Mouse (Mus musculus) retina, embryonic 14.5 days (tissue): ENCODE results near the gene Krt80.

Source experiments
- DNase-seq: peaks from one replicate; pipeline ENCODE4 v3.0.0-alpha.2; 2015; ENCODE audit warnings: low spot score

The Krt80 gene

DNA sequence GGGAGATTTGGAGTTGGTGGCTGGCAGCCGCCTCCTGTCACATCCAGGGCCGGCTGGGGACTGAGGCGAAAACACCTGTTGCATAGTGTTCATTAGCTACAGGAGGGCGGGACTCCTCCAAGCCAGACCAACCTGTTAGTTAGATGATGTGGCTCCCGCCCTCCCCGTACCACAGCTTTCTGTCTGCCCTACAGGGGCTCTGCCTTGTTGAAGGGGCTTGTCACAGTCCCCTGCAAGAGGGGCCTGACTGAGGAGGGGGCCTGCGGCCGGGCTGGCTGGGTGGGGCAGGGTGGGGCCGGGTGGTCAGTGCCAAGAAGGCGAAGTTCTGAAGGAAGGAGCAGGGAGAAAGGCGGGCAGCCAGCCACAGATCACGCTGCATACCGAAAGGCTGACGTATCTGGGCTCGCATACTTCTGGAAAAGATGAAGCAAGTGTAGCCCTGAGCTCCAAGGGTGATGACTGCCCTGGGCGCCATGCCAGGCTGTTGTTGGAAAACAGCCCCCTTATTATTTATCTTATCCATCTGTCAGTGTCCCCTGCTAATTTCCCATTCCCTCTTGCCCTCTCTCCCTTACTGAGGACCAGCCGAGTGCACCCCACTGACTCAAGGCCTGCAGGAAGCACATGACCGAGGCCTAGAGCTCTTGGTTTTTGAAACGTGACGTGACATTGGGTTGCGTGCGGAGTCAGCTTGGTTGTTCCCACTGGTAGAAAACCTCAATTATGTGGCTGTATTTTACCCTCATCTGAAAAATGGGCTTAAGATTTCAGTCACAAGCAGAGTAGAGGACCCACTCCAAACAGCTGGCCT is at the start of gene Krt80:
TSS of gene Krt80 (minus strand) at position 62 of the 811 bp plus-strand sequence.
- DNase-seq, result no peak

DNA sequence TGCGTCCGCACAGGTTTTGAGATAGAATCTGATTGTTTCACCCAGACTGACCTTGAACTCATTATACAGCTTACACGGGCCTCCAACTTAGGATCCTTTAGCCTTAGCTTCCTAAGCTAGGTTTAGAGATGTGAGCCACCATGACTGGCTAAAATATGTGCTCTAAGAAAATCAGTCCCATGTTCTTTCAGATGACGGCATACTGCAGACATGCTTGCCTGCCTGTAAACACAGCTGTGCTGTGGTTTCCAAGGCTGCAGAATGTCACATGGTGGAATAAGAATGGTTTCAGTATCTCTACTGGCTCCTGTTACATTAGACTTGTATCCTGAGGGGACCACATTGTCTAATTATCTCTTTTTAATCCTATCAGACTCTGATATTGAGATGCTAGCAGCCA is 49.0 kb upstream of the Krt80 start:
- DNase-seq, result no peak

GRCm38 (mm10) chr15:101414807-101415565 is 45.0 kb upstream of the Krt80 start:
- DNase-seq, result no peak

GRCm38 (mm10) chr15:101413916-101414635 is 44.1 kb upstream of the Krt80 start:
- DNase-seq, result no peak

DNA sequence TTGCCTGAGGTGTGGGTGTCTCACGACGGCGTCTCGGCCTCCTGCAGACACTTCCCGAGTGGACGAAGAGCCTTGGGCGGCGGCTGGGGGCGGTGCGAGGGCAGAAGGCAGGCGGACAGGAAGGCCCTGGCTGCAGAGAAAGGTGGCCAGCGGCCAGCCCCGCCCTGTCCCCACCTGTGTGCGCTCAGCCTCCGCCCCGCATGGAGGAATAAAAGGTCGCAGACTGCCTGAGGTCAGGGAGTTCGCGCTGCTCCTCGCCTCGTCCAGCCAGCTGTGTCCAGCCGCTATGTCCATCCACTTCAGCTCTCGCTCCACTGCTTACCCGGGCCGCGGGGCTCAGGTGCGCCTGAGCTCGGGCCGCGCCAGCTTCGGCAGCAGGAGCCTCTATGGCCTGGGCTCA is 42.2 kb upstream of the Krt80 start:
- DNase-seq, result no peak

DNA sequence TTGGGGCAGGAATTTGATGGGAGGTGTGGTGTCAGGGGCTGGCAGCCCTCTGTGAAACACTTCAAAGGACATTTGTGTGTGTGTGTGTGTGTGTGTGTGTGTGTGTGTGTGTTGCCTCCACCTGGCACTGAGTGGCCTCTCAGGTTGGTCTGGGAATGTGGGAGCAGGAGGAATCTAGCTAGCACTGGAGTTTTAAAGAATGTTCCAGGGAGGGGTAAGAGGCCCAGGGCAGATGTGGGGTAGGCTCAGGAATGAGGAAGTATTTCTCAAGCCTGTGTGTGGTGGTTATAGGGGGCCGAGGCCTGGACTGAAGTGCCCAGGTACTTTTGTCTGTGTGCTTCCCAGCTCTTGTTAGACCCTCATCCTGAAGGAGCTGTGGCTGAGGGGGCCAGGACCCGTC is 40.8 kb upstream of the Krt80 start, which contains the start of gene Krt7:
TSS of gene Krt7 (plus strand) at position 269 of the 400 bp plus-strand sequence.
- no peak for DNase-seq

DNA sequence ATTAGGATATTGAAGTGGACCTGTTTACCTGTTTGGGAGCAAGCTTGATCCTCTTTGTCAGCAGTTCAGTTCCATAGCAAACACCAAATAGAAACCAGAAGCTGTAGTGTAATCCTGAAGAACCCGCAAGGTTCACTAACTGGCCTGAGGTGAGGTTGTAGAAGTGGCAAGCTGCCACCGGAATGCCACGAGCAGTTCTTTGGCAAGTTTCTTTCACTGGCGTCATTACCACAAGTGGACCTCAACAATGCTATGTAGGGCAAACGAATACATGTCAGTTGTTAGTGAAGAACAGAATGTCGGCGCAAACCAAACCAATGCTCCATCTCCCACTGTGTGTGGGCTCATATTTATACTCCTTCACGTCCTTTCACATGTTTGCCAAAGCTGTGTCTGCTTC is 28.3 kb upstream of the Krt80 start:
- no peak for DNase-seq

DNA sequence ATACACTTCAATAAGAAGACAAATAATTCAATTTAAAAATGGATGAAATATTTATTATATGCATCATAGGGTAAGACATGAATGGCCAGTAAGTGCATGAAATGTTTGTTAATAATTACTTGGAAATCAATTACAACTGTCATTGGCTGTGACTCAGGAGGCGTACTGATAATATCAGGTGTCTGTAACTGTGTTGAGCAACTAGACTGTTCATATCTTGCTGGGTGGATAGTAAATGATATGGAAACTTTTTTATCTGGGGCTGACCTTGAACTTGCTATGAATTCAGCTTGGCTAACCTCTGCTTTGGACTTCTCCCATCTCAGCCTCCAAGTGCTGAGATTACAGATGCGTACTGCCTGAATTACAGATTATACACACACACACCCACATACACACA is 27.7 kb upstream of the Krt80 start:
- DNase-seq, result no peak

DNA sequence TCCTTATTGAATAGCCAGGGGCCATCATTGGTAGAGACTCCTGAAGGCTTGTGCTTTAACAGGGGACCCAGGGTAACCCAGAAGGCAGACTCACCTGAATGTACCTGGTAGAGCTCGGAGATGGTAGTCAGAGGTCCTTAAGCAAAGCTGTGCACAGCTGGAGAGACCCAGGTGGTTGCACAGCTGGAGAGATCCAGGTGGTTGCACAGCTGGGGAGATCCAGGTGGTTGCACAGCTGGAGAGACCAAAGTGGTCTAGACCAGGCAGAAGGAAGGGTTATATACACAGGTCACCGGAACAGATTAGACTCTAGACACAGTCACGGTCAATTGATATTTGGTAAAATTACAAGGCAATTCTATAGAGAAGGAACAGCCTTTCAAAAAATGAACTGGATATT is 27.0 kb upstream of the Krt80 start:
- DNase-seq, result no peak

- DNase-seq, result no peak
These were observed 26.5 kb upstream of the Krt80 start for GRCm38 (mm10) chr15:101396466-101396865.

DNA sequence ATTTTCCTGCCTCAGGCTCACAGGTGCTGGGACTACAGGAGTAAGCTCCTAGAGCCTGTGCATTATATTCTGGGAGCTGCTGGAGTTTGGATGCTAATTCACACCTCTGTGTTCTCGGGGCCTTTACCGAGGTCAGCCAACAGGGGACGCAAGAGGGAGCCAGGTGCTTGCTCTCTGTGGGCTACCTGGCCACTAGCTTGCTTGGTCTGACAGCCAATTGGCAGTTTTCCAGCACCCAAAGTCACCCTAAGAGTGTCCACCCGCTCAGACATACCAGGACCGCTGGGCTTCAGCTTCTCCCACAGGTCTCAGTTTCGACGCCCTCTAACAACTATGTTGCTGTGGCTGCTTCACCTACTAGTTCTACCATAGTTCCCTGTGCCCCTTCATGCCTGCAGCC is 24.9 kb upstream of the Krt80 start:
- DNase-seq, result no peak

DNA sequence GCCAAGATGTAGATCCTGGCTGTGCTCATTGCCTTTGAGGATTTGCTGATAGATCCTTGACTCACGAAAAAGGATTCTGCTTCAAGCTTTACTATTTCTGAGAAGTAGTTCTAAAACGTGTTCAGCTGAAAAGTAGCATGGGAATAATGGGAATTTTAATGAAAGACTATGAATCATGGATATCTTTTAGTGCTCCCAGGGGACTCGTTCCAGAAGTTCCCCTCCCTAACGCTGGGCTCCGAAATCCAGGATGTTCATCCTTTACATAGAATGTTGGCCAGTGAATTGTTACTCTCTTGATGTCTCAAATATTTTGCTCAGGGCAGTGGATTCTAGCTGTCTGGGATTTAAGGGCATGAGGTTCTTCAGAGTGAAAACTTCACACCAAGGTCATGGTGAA is 22.3 kb upstream of the Krt80 start:
- DNase-seq, result no peak

GRCm38 (mm10) chr15:101390203-101390602 is 20.2 kb upstream of the Krt80 start:
- DNase-seq, result no peak

DNA sequence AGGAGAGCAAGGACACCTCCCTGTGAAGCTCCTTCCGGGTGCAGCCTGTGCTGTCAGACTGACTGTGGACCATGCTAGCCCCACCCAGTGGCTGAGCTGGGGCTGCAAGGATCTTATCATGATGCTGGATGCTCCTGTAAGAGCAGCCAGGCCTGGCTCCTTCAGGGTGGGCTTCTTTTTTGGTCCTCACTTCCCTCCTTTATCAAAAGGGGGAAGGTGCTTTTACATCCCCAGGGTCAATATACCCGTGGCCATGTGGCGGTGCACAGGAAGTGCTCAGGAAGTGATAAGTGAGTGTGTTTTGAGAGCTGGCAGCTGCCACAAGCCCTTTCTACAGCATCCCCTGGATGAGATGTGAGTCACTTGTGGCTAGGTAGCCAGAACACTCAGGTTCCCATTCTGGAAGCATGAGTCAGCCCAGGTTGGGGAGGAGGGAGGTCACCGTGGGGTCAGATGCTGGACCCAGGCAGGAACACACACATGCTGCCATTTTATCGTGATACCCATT is 18.1 kb upstream of the Krt80 start:
- peak; percentile 35 for DNase-seq

GRCm38 (mm10) chr15:101387176-101387575 is 17.2 kb upstream of the Krt80 start:
- DNase-seq, result no peak

GRCm38 (mm10) chr15:101385064-101385463 is 15.1 kb upstream of the Krt80 start:
- no peak for DNase-seq

DNA sequence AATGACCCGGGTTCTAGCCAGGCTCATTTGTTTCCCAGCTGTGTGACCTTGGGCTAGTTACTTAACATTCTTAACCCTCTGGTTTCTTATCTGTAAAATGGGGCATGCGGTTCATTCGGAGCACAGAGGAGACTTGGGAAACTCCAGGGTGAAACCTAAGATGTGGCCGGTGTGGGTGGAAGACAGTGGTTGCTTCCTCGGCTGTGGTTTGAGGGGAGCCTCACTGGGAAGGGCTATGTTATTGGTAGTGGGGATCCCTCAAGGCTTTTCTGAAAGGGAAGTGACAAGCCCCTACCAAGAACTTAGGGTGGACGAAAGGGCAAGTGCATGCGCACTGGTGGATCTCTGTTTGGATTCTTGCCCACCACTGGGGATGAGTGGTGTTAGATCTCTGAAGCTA is 14.6 kb upstream of the Krt80 start:
- DNase-seq, result no peak

DNA sequence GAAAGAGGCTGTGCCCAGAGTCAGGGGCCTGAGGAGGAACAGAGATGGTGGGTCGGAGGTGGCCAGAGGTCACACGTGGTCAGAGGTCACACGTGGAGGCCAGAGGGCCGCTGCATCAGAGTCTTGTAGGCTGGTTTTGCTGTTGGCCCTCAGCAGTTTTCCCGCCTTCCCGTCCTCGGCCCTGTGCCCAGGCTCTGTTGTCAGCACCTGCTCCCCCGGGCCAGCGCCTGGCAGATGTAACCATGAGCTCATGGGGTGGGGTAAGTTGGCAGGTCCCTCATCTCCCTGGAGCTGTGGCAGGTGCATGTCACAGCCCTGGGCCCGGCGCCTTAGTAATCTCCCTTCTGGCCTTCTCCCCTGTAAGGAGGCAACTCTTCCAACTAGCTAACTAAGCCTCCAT is 12.8 kb upstream of the Krt80 start:
- no peak for DNase-seq

DNA sequence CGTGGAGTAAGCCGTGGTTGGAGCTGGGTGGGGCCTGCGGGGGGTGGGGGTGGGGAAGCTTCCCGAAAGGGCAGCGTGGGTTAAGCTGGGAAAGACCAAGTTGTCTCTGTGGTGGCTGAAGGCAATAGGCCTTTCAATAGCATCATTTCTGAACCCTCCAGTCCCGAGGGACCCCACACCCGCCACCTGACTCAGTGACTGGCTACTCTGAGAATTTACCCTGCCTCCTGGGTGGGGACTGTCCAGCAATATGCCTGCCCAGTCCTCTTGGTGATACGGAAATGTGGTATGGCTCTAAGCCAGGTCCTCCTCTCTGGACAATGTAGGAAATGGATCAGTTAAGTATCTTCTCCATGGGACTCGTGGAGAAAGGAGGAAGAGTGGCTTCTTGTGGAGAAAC is 11.8 kb upstream of the Krt80 start:
- no peak for DNase-seq

DNA sequence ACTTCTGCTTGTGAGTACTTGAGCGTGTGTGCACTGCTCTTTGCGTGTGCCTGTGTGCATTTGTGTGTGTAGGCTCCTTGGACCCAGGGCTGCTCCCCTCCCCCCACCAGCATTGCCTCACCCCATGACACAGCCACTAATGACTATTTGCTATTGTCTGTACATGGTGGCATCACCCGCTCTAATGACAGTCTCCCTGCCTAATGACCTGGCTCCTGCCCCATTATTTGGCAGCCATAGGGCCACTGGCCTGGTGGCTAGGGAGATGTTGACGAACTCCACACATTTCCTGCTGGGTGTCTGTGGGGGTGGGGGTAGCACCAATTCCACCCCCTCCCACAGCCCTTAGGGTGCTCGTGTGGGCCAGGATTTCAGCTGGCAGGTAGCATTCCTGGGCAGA is 8.7 kb upstream of the Krt80 start:
- DNase-seq, result peak; percentile 47

DNA sequence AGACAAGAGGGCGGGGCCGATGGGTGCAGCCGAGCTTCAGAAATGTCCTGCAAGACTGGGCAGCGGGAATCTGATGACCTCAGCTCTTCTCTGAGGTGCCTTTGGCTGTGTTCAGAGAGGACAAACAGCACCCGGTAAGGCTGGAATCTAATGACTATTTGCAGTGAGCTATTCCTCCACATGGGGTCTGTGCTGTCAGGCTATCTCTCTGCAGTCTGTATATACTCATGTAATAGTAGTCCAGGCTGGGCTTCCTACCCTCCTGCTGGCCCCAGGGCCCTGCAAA is 6.8 kb upstream of the Krt80 start:
- DNase-seq, result no peak

GRCm38 (mm10) chr15:101375956-101376775 is 6.2 kb upstream of the Krt80 start:
- DNase-seq, result no peak
